Mouse (Mus musculus) layer of hippocampus, adult 9-11 months (tissue): Measurements from ENCODE around the gene Tiparp.

Experiments used
- DNase-seq: peaks from one replicate; pipeline ENCODE4 v3.0.0; 2022

Gene Tiparp

DNA sequence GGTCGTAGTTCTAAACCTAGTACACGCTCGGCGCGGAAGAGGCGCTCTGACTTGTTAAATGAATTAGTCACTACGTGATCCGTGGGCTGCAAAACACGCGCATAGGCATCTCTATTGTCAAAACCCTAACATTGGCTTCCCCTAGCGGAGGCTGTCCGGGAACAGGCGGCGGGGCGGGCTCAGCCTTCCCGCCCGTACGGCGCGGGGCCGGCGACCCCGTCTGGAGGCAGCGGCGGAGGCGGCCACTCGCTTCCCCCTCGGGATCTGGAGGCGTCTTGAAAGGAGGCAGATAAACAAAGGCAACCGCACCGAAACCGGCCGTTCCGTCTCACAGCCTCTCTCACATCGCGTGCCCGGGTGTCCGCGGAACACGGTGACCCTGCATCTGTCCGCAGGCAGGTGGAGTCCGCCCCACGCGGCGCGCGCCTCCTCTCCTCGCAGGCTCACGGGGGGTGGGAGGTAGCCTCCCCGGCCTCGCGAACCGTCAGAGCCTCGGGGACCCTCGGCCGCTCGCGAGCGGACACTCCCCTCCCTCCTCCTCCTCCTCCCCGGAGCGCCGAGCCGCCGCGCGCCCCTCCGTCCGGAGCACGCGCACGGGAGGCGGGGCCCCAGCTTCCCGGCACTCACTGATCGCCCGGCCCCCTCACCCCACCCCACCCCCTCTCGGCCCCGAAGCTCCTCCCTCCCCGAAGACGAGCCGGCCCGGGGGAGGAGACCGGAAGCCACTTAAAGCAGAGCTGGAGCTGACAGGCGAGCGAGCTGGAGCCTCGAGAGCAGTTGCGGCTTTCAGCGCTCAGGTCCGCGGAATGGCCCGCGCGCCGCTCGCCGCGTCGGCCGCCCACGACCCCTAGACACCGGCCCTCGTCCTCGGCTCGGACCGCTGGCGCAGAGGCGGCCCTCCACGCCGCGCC lies at the start of gene Tiparp:
Gene Tiparp, plus strand, starts transcription at position 720 of the 911 bp plus-strand sequence.
- DNase-seq: peak; percentile 91

DNA sequence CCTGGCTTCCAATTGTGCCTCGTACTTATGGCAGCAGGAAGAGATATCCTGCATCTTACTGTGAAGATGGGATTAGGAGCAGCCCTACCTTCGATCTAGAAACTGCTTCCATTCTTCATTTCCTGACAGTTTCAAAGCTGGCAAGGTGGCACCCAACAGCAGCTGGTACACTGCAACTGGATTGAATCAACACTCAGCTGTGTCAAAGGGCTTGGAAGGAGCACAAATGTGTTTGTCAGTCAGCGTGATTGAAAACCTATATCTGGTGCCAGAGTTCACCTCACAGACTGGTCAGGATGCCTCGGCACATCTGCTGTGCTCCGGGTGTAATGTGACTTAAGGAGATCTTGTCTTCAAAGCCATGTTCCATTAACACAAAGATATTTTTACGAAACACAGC lies 47.5 kb upstream of the Tiparp start:
- no peak for DNase-seq

DNA sequence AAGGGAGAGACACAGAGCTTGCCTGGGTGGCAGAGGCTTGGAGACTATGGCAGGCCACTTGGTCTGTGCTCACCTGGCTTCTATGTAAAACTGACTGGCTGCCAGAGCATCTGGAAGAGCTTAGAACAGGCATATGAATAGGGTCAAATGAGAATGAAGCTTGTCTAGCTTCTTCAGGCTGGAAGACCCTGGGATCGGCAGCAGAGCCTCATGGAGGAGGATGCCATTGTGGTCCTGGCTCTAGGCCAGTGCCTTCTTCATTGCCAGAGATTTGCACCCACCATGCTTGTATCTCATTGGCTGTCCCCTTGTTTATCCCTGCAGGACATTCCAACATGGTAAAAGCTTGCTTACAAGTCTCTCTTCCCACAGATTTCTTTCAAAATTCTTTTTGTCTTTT lies 45.9 kb upstream of the Tiparp start:
- DNase-seq: no peak

DNA sequence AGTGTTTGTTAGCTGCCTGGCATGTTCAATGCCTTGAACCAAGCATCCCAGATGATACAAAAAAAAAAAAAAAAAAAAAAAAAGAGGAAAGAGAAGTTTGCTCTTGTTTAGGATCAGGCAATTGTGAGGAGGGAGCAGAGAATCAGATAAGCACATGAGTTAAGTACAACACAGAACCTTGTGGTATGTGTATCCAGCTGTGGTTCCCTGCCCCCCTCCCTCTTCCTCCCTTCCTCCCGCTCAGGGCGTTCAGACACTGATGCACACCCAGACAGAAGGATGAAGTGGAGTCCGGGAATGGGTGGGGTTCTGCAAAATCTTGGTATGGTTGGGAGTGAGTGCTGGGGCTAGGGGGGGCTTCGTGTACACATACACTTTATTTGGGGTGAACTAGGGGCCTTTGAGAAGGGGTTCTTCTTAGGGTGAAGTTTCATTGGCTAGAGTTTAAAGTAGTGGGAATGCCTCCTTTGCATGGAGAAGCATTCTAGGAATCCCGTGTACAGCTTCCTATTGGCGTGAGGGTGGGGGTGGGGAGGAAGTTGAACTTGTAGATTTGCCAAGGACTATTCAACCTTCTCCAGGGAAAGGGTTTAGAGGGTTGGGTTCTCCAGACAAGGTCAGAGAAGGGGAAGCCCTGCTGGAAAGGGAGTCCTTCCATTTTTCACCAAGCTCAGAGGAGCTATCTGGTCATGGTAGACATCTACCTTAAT lies 45.4 kb upstream of the Tiparp start:
- no peak for DNase-seq

DNA sequence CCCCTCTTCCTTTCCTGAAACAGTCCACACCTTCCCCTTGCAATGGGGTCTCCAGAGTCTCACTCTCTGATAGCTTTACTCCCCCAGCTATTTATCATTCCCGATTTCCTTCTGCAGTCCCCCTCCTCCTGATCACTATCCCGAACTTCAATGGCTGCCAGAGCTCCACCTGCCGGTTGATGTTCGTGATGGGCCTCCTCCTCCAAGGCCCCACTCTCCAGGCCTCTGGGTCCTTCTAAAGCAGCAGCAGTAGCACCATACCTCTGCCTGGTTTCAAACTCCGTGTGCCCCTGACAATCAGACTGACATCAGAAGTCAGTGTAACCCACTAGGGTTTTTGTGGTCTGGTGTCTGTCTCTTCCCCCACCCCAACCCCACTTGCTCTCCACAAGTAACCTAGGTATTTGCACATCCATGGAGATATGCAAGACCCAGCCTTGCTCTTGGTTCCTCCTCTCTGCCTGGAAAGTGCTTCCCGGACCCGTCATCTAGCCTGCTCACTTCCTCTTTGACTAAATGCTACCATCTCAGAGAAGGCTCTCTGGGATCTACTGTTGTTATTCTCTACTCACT lies 44.0 kb upstream of the Tiparp start:
- DNase-seq: no peak

DNA sequence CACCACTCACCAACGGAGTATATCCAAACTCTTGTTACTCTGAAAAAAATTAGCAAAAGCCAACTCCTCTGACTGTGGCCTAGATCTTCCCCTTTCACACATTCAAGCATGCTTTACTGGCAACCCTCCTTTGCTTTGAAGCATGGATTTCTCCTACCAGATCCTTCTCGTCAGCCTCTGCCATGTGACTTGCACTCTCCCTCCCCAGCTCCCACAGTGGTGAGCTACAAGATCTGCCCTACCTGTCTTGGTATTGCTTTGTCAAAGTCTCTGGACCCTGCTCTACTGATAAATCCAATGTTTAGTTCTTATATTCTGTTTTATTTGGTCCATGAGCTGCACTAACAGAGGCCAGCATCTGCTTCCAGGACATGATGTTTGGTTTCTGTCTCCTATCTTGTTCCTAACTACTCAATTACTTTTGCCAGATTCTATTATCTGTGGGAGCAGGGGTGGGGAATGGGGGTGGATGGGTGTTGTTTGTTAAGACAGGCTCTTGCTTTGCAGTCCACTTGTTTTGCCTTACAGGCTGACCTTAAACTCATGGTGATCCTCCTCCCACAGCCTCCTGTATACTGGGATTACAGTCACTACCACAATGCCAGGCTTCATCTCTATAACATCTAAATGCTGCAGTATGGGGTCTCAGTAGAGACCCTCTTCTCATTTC lies 40.7 kb upstream of the Tiparp start:
- DNase-seq: no peak

DNA sequence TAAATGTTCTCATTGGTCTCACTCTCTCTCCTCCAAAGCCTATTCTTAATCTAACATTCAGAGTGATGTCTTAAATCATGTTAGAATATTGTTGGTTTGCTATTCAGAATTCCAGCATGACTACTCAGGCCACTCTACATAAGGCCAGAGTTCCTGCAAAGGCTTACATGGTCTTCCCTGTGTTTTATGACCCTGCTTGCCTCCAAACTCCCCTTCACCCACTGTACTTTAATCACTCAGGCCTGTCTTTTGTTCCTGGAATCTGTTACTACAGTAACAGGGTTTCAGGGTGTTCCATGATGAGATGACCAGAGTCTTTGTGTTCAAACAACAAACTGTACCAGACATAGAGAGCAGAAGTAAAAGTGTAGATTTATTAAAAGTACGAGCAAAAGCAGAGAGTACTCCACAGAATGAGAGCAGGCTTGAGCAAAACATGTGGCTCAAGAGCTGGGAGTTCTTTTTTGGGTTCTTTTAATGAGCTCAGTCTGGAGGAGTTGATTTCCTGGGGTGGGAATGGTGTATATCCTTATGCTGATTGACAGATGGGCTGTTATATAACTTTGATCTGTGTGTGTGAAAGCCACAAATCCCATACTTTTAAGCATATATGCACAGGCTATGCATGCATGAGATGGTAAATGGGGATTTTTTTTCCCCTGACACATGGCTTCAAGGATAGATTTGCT lies 39.5 kb upstream of the Tiparp start:
- DNase-seq: peak; percentile 24

DNA sequence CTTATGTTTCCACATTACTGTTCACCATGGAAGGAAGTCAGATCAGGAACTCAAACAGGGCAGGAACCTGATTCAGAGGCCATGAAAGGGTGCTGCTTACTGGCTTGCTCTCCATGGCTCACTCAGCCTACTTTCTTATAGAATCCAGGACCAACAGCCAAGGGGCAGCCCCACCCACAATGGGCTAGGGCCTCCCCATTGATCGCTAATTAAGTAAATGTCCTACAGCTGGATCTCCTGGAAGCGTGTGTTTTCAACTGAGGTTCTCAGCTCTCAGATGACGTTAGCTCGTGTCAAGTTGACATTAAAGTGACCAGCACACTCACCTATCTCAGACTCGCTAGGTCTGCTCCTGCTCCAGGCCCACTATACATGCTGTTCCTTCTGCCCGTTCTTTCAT lies 38.6 kb upstream of the Tiparp start:
- no peak for DNase-seq

DNA sequence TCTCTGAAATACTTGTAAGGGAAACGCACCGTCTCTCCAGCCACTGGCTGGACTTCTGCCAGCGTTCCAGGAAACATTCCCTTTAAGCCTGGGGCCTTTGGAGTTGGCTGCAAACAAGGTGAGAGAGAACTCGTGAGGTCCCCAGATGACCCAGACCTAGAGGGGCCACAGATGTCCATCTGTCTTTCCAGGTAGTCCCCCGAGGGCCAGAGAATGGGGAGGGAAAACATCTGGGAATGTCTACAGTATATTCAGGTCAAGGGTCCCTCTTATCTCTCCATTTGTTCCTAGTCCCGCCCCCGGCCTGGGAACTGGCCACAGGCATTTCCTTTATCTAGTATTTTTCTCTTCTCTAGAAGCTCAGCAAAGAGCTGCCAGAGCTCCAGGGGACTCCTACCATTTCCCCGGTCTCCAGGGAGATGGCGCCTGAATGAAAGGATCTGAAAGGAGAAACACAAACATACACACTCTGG lies 33.9 kb upstream of the Tiparp start:
- DNase-seq: peak; percentile 33

DNA sequence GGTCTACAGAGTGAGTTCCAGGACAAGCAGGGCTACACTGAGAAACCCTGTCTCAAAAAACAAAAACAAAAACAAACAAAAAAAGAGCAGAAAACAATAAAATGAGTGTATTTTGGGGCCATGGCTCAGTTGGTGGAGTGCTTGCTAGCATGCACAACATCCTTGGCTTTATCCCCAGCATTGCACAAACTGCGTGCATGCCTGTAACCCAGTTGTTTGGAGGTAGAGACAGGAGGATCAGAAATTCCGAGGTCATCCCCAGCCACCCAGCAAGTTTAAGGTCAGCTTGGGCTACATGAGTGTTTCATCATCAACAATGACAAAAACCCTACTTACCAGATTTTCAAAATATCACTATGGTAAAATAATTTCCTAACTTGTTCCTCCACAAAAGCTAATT lies 20.4 kb upstream of the Tiparp start:
- no peak for DNase-seq

DNA sequence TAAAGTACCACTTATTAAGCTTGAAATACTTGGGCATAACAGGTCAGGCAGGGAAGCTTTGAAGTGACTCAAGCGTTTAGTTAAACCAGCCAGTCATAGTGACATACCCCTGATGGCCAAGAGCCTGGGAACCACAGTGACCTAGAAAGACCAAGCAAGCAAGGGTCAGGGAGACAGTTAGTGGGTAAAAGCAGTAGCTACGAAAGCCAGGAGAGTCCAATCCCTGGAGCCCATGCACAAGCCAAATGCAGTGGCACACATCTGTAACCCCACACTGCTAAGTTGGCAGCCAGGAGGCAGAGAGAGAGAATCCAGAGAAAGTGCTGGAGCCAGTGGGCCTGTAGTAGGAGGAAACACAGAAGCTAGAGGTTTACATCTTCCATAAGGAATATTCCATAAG lies 17.6 kb upstream of the Tiparp start:
- no peak for DNase-seq

DNA sequence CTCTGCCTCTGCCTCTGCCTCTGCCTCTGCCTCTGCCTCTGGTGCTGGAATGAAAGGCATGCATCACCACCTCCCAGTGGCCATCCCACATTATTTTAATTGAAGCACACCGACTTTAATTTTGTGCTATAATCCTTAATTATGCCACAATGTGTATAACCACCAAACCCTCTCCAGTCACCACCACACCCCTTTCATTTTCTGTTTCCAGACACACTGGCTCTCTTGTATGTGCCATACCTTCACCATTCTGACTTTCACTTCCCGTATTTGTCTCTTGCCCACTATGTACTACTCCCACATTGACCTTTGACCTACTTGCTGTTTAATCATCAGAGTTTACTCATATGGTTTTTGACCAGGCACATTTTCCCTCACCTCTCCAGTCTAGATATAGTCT lies 12.5 kb upstream of the Tiparp start:
- no peak for DNase-seq

DNA sequence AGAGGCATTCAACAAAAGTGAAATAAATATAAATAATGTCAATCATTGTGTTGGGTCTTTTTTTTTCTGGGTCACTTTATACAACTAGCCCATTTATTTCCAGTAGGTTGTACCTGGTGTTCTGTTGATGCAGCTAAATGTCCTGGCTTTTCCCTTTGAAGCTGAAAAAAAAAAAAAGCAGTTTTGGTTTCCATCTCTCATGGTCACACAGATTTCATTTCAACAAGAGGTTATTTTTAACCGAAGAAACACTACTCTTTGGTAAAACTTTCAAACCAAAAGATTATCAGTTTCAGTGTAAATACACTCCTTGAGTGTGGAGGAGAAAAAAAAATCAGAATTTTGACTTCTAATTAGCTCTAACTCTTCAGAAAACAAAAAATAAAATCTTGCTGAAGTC lies 11.7 kb upstream of the Tiparp start:
- DNase-seq: no peak

DNA sequence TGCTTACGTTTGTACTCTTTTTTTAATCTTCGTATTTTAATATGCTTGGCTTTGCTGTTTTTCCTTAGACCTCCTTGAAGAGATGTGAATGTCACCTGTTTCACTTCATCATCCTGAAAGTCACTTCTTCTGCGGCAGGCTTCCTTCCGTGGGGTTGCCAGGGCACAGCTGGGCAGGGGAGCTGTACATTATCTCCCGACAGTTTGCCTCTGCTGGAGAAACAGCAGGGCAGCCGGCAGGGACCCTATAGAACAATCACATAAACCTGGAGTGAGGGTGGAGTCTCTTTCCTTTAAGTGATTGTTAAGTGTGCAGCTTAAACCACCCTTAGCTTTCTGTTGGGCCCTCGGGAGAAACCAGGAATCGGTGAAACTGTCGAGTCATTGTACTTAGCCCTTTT lies 11.1 kb upstream of the Tiparp start:
- DNase-seq: no peak

DNA sequence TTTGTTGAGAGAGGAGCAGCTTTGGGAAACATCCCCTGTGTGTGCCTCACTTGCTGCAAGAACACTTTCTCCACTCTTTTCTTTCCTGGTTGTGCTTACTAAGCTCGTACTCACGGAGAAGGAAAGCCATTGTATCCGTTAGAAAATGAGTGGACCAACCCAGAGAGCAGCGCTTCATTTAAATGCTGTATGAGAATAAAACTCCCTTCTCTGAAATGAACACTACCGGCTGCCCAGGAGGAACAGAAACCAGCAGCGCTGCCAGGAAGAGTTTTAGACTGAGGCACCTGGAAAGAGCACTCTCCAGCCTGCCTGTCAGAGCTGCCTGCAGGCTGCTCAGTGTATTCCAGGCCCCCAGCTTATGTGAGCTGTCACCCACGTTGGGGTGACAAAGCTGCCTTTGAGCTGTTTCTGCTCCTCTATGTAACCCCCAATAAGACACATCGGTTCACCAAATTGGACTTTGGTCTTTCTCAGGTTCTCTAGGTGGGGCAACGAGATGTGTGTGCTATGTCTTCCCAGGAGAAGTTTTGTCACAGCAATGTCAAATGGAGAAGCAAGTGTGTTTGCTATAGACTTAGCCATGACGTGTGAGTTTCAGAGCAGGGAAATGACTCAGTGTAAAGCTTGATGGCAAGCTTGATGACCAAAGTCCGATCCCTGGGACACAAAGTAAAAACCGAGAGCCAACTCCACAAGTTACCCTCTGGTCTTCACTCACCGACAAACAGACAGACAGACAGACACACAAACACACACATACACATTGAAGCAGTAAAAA lies 10.3 kb upstream of the Tiparp start:
- no peak for DNase-seq

DNA sequence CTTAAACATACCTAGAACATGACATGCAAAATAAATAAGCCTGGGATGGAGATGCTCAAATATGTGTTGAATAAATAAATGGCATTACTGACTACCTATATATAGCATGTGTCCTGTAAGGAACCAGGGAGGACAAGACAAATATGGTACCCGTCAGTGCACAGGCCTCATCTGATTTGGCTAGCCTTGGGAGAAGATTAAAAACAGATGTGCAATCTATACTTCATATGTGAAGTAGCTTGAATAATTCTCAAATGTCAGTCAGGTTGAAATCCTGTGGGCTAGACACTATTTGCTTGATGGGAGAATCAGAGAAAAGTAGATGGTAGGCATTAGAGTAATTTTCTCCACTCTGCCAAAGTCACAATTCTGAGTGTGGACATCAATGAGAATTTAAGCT lies 6.8 kb upstream of the Tiparp start:
- DNase-seq: no peak

DNA sequence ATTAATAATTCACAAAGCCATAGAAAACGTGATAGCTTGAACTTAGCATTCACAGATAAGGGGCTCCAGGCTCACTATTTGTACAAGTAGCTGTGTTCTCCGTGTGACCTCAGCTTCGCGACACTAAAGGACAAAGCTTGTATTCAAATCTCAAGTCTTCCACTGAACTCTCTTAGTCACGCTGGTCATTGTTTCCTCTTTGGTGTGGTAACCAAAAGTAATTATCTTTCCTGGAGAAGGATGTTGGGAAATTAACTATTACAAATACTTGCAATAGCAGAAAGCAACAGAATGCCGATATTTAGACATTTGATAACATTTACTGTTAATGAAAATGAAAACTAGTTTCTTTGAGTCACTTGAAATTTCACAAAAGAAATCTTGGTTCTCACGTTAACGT lies 4.8 kb upstream of the Tiparp start:
- no peak for DNase-seq

DNA sequence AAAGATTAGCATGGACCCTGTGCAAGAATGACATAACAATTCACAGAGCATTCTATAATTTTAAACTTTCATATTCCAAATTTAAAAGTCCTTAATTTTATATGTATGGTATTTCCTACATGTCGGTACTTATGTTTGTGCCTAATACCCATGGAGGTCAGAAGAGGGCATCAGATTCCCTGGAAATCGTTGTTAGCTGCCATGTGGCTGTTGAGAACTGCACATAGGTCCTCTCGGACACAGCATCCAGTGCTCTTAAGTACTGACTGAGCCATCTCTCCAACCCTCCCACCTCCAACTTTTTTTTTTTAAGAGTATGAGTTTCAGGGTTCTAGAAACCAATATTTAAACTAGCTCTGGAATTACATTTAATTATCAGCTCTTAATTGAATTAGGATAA lies 2.5 kb upstream of the Tiparp start:
- no peak for DNase-seq

DNA sequence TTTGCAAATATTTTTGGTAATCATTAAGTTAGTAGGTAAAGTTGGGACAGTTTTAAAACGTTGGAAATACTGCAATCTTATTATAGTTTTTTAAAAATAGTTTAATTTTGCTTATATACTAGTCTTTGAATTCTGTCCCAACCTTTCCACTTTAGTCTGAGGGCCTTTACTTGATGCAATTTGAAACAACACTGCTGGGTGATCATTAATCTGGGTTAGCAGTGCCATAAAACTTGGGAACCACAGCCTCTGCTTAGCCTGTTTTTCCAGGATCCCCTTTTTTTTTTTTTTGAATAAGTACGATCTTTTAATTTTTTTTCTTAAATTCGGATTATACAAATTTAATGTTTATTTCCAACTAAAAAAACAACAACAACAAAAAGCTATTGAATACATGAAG lies 1.0 kb upstream of the Tiparp start:
- no peak for DNase-seq

DNA sequence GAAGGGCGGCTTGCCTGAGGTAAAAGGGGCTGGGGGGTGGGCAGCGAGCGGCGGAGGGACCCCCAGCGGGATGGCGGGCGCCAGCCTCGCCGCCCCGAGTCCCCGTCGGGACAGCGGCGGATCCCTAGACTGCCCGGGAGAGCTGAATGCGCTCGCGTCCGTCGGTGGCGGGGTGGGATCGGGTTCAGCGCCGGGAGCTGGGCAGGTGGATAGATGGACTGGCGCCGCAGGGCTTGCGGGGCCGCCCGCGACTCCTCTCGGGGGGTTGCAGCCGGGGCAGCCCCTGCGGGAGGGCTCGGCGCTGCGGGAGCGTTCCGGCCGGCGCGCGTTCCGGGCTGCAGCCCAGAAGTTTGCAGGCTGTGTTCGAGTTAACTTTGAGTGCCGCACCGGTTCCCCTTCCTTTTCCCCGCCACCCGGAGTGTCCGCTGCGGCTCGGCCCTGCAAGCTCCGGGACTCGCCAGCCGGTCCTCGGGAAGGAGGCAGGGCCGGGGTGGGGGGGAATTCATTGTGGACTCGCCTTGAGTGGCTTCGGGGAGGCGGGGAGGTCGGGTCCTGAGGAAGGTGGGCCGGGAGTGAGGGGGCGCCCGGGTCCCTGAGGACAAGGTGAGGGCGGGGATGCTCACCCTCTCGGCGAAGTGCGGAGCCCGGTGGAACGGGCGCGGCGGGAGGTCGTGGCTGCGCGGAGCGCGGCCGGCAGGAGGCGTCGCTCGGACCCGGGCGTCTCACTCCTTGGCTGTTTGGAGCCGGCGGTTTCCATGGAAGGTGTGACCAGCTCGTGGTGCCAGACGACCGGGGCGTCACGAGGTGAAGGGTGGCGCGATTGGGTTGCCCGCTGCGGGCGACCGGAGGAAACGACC lies 632 bp downstream of the Tiparp start:
- peak; percentile 42 for DNase-seq
